Mouse (Mus musculus): ENCODE measurements around the gene Fam198b.

Gene Fam198b

GRCm38 (mm10) chr3:79990480-79990879, 106.1 kb downstream of the Fam198b start:
- DNase-seq: no peak

DNA sequence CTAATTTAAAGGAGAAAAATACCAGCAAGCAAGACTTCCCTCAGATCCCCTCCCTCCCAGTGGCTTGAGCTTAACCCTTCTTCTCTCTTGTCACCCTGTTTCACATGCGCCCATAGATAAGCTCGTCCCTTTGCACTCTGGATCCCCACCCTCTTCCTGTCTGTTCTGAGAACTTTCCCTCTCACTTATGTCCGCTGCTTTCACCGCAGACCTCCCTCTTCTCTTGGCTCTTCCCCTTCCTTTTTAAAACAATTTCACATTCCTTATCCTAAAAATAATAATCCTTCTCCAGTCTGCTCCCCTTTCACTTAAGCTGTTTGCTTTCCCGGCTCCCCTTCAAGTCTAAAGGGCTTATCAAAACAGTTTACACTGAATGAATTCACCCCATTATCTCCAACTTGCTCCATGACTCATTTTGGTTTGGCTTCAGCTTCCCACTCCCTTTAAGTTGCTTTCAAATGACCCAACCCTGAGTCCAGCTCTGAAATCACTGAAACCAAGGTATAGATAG, 109.8 kb downstream of the Fam198b start:
- DNase-seq: no peak

GRCm38 (mm10) chr3:79995726-79996125, 111.4 kb downstream of the Fam198b start:
- DNase-seq: no peak
